Mouse (Mus musculus): ENCODE results near the gene Galp.
A peak's percentile ranks its signal among the peaks of the same experiment; 100 is the strongest.

- TF ChIP-seq CTCF (IDR thresholded peaks at IDR 0.05; ENCODE audit: control insufficient read depth, insufficient read depth, insufficient replicate concordance, low read depth, low read length) (no peak), POLR2A (IDR thresholded peaks at IDR 0.05; ENCODE audit: control insufficient read depth, low read depth, low read length) (peak; percentile 37)
These were observed 41.6 kb upstream of the Galp start for GRCm38 (mm10) chr7:6155031-6155872.
